Mouse (Mus musculus) midbrain, embryonic 10.5 days (tissue): ENCODE measurements at regions not wholly inside any gene's neighbourhood (a gene's known extent, or its start where the extent isn't known, plus 50 kb on each side); places are given as distances from the start of the nearest gene placed in this dataset.

ENCODE experiments used
- DNase-seq: peaks from one replicate; pipeline ENCODE4 v3.0.0-alpha.2; 2017; ENCODE audit warnings: low spot score
- H3K27ac ChIP-seq: fragments of 300-500 bp; sonication (generic); replicated peaks from 2 replicates; pipeline ENCODE4 v1.5.1; 2016; ENCODE audit warnings: mild to moderate bottlenecking
- H3K27me3 ChIP-seq: fragments of 300-500 bp; sonication (generic); 2 replicates; pipeline ENCODE4 v1.6.1; 2016; ENCODE audit warnings: low read depth, mild to moderate bottlenecking; ENCODE audit not compliant: poor library complexity, severe bottlenecking
- H3K36me3 ChIP-seq: fragments of 300-500 bp; sonication (generic); 2 replicates; pipeline ENCODE4 v1.6.1; 2016; ENCODE audit warnings: mild to moderate bottlenecking, moderate library complexity
- H3K4me1 ChIP-seq: fragments of 300-500 bp; sonication (generic); 2 replicates; pipeline ENCODE4 v1.6.1; 2016
- H3K4me3 ChIP-seq: fragments of 300-500 bp; sonication (generic); 2 replicates; pipeline ENCODE4 v1.5.1; 2016; ENCODE audit warnings: mild to moderate bottlenecking, moderate library complexity
- H3K9me3 ChIP-seq: fragments of 300-500 bp; sonication (generic); replicated peaks from 2 replicates; pipeline ENCODE4 v1.6.1; 2016; ENCODE audit warnings: mild to moderate bottlenecking
- WGBS: fragments of 180-500 bp; shearing (Covaris S2); methylation state at CpG from one replicate; pipeline ENCODE4 v1.1.7; 2016; 5-methylcytosine and 5-hydroxymethylcytosine counted together

DNA sequence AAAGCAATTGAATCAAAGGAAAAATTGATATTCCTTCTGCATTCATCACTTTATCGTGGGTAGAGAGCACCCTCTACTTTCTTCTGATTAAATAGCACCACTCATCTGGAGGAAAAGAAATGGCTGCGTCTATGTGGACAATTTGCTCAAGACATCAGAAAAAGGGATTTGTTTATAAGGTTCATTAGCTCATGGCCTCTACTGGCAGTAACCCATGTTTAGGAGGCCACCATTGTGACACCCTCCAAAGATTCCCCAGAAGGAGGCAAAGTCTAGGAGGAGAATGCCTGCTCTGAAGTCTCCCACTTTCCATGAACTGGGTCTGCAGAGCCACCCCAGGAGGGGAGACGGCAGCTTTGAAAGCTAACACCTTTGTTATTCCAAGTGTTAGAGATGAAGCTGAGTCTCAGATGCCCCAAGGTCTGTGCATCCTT is 147.2 kb upstream of the Plscr5 start:
- Histone ChIP-seq H3K36me3 (no peaks in the 10 kb centered on the region), H3K4me3 (no peak overlapping the region), H3K9me3 (no peaks in the 10 kb centered on the region), H3K4me1 (no peaks in the 10 kb centered on the region), H3K27ac (no peak overlapping the region), H3K27me3 (no peaks in the 10 kb centered on the region)
- peak; percentile 26 for DNase-seq
- 45% methylated on average over 3 of the region's 3 CpGs for WGBS

DNA sequence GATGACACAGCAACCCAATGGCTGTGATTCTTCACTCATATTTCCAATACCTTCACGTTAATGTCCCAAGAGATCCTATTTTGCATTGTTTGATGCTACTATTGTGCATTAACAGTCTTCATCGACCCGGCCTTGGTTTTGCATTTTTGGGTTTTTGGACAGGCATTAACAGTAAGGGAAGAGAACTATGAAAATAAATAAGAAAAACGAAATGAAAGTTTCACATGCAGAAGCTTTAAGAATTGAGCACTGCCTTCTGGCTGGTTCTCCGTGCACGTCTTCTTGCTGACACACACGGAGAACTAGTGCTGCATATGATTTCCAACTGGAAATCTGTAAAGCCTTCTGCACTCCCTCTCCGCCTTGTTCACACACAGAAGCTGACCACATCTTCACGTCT is 148.6 kb upstream of the Plscr5 start:
- no peak for DNase-seq
- Histone ChIP-seq H3K9me3 (no peaks in the 10 kb centered on the region), H3K27me3 (no peaks in the 10 kb centered on the region), H3K27ac (no peak overlapping the region), H3K36me3 (no peaks in the 10 kb centered on the region), H3K4me3 (no peak overlapping the region), H3K4me1 (no peaks in the 10 kb centered on the region)
- WGBS = 88% methylated on average over 9 of the region's 9 CpGs

DNA sequence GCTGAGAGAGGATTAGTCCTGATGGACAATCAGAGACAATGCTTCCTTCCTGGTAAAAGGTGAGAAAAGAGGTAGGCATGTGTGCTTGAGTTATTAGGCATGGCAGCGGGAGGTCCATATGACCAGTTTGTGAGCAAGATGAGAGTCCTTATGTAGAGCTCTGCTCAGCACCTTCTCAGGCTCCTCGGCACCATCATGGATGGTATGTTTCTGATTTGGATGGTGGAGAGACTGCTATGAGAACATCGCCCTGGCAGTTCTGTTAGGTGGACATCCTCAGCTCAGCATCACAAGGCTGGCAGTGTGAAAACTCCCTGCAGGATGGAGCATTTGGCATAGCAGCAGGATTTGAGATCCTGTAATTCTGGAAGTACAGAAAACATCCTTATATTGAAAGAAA is 176.2 kb upstream of the Plscr5 start:
- H3K27ac ChIP-seq = no peak overlapping the region
- no peak for DNase-seq
- H3K9me3 ChIP-seq = no peaks in the 10 kb centered on the region
- no peaks in the 10 kb centered on the region for H3K27me3 ChIP-seq
- no peak overlapping the region for H3K4me3 ChIP-seq
- WGBS = 96% methylated on average over 3 of the region's 3 CpGs
- no peaks in the 10 kb centered on the region for H3K36me3 ChIP-seq
- H3K4me1 ChIP-seq = no peaks in the 10 kb centered on the region

DNA sequence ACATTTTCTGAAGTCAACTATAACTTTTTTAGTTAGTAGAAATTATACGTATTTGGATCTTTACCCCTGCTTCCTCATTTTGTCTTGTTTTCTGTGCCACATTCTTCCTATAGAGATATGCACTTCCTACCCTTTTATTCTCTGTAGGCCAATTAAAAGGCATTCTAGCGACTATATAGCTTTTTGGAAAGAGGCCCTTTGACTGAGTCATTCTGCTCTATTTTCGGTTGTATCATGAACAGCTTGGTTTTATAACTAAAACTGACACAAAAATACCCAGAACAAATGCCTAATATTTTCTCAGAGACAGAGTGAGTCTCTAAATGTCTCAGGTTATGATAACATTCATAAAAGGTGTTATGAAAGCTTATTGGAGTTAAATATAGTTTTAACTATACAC is 176.8 kb upstream of the Plscr5 start:
- Histone ChIP-seq H3K36me3 (no peaks in the 10 kb centered on the region), H3K9me3 (no peaks in the 10 kb centered on the region), H3K4me1 (no peaks in the 10 kb centered on the region), H3K27ac (no peak overlapping the region), H3K27me3 (no peaks in the 10 kb centered on the region), H3K4me3 (no peak overlapping the region)
- 85% methylated on average over 3 of the region's 3 CpGs for WGBS
- no peak for DNase-seq

DNA sequence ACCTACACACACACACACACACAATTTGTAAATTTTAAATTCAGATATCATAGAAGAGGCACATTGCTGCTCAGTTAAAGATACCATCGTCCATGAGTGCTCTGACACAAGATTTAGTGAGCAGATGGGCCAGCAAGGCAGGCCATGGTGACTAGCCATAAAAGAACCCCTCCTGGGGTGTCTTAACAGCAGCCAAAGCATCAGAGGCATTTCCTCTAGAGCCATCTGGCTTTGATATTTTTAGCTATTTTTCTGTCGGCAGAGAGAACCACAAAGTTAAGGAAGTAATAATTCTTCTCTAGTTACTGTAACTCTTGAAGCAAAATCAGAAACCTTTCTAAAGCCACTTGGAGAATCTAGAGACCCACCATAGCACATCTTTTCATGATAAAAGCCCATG is 204.5 kb upstream of the Plscr5 start:
- Histone ChIP-seq H3K9me3 (no peaks in the 10 kb centered on the region), H3K4me1 (no peaks in the 10 kb centered on the region), H3K4me3 (no peak overlapping the region), H3K27me3 (no peaks in the 10 kb centered on the region), H3K36me3 (no peaks in the 10 kb centered on the region), H3K27ac (no peak overlapping the region)
- WGBS = 74% methylated on average over 2 of the region's 2 CpGs
- no peak for DNase-seq

DNA sequence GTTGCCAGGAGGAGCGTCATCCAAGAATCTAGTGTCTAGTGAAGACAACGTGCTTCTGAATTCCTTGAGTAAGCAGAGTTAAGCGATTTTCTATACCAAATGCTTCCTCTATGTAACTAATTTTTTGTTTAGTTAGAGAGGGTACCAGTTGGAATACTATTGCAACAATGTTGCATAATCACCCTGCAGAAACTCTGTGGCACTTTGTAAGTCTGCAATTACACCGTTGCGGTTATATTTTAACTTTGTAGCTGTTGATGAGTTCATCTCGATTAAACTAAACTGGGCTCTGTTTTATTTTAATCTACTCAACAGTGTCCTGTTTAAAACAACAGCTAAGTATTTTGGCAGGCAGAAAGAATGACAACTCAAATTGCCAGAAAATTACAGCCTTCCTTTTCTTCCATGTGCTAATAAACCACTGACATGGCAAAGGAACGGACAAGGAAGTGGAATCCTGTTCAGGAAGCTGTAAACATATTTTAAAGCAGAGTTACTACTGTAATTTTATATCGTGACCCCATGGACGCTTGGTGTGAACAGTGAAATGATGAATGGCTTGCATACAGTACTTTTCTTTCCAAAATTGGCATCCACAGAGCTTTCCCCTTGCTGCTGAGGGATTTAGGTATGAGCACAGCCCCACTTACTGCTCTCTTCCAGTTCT is 210.6 kb upstream of the Plscr5 start:
- H3K9me3 ChIP-seq = no peaks in the 10 kb centered on the region
- no peak overlapping the region for H3K4me3 ChIP-seq
- no peaks in the 10 kb centered on the region for H3K4me1 ChIP-seq
- no peaks in the 10 kb centered on the region for H3K27me3 ChIP-seq
- WGBS = 87% methylated on average over 9 of the region's 9 CpGs
- no peak overlapping the region for H3K27ac ChIP-seq
- DNase-seq = no peak
- no peaks in the 10 kb centered on the region for H3K36me3 ChIP-seq

DNA sequence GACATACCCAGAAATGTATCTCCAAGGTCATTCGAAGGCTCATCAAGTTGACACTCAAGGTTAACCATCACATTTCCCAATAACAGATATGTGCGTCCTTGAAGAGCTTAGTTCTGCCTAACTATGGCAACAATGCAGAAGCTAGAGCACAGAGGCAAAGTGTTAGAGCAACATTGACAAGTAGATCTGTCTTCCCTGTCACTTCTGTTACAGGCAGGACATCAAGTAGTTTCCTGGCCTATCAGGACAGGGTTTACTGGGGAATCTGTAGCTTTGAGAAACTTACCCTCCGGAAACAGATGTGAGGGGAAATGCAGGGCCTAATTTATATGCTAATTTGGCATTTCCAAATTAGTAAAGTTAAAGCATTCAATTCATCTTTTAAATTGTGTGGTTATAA is 211.2 kb upstream of the Plscr5 start:
- Histone ChIP-seq H3K4me3 (no peak overlapping the region), H3K4me1 (no peaks in the 10 kb centered on the region), H3K9me3 (no peaks in the 10 kb centered on the region), H3K36me3 (no peaks in the 10 kb centered on the region), H3K27ac (no peak overlapping the region), H3K27me3 (no peaks in the 10 kb centered on the region)
- no peak for DNase-seq
- WGBS = 89% methylated on average over 3 of the region's 3 CpGs

DNA sequence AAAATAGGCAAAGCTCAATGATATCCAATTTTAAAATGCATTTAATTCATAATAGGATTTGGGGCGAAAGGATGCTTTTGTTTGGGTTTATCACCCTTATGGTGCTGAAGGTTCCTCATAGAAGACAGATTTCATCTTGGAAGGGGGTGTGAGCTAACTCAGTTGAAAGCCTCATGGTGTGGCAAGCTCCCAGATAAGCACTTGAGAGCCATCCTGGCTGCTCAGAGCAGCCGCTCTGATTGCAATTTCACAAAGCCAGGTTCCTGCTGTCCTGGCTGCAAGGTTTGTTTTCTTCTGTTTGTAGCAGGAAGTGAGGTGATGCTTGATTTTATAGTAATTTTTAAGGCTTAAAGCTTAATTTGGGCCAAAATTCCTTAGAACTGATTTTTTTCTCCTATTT is 228.7 kb upstream of the Plscr5 start:
- no peak overlapping the region for H3K27ac ChIP-seq
- 70% methylated on average over 2 of the region's 2 CpGs for WGBS
- no peaks in the 10 kb centered on the region for H3K36me3 ChIP-seq
- DNase-seq = no peak
- no peaks in the 10 kb centered on the region for H3K4me1 ChIP-seq
- no peak overlapping the region for H3K4me3 ChIP-seq
- no peaks in the 10 kb centered on the region for H3K9me3 ChIP-seq
- H3K27me3 ChIP-seq = no peaks in the 10 kb centered on the region

DNA sequence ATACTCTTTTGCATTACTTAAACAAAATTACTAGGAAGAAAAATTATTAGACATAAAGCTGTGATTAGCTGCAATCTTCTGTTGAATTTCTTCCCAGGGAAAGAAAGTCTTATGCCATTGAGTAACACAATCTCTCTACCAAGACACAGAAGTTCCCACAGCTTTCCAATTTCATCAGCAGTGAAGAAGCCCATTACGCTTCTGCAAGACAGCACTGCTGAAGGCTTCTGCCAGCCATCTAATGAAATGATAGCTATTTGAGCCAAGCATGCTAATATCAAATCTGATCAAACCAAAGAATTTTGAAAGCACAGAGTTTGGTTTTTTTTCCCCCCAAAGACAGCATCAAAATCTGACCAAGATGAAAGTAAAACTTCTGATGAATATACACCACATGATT is 230.0 kb upstream of the Plscr5 start:
- Histone ChIP-seq H3K4me3 (no peak overlapping the region), H3K4me1 (no peaks in the 10 kb centered on the region), H3K27ac (no peak overlapping the region), H3K27me3 (no peaks in the 10 kb centered on the region), H3K9me3 (no peaks in the 10 kb centered on the region), H3K36me3 (no peaks in the 10 kb centered on the region)
- no peak for DNase-seq
- 87% methylated on average over 1 of the region's 1 CpGs for WGBS

DNA sequence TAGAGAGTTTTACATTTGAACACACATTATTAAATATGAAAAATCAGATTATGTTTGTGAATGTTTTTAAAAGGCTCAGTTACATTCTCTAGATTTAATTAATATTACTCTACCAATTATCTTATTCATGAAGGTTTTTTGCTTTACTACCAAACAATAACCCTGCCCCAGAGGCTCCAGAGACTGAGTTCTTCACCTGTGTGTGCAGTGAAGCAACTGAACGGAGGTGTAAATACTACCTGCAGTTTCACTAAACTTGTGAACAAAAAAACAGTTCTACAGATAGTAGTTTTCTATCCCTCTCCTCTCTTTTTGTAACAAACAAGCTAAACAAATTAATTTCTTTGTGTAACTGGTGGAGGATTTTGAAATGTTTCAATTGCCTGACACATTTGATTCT is 231.1 kb upstream of the Plscr5 start:
- Histone ChIP-seq H3K27me3 (no peaks in the 10 kb centered on the region), H3K27ac (no peak overlapping the region), H3K4me1 (no peaks in the 10 kb centered on the region), H3K36me3 (no peaks in the 10 kb centered on the region), H3K9me3 (no peaks in the 10 kb centered on the region), H3K4me3 (no peak overlapping the region)
- DNase-seq = no peak
- WGBS = 82% methylated on average over 1 of the region's 1 CpGs

DNA sequence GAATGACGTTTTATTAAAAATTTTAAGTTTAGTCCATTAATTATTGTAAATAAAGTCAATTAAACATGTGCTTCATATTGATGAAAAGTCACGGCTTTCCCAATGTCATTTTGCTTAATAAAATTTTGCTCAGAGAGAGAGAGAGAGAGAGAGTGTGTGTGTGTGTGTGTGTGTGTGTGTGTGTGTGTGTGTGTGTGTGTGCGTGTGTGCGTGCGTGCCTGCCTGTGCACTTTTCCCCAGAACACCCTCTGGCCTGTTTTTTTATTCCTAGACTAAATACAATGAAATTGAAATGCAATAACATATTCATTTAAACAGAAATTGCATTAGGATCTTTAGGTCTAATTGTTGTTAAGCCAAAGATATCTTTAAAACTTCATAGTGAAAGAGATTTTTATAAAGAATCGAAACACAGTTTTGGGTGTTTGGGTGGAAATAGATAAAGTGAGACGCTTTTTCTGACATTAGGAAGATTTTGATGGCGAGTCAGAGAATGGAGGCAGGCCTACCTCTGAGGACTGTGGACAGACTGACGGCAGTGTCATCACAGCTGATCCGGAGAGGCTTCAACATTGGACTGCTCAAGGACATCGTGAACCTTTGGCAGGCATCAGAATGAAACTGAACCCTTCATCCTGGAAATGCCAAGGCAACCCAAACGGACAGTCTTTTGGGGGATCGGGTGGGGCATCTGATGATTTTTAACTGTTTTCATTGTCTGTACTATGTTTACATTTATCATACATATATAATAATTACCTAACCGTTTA is 232.0 kb upstream of the Plscr5 start:
- no peak for DNase-seq
- Histone ChIP-seq H3K4me3 (no peak overlapping the region), H3K27me3 (no peaks in the 10 kb centered on the region), H3K9me3 (no peaks in the 10 kb centered on the region), H3K4me1 (no peaks in the 10 kb centered on the region), H3K27ac (no peak overlapping the region), H3K36me3 (no peaks in the 10 kb centered on the region)
- 85% methylated on average over 14 of the region's 14 CpGs for WGBS

DNA sequence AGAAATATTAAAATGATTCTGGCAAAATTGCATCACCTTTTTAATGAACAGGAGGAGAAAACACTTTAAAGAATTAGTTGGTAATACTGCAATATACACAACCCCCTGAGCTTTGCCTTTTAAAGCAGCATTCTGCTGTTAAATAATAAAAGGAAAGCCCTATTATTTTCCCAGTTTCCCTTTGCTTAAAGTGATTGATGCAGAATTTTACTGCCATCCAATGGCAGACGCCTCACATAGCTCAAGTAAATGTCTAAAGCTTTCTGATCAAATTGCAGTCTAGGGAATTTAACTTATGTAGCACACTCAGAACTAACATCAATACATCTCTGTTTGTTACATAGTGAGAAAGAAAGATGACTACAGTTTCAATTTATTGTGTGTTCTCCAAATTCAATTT is 233.1 kb upstream of the Plscr5 start:
- DNase-seq = no peak
- WGBS = 37% methylated on average over 1 of the region's 1 CpGs

DNA sequence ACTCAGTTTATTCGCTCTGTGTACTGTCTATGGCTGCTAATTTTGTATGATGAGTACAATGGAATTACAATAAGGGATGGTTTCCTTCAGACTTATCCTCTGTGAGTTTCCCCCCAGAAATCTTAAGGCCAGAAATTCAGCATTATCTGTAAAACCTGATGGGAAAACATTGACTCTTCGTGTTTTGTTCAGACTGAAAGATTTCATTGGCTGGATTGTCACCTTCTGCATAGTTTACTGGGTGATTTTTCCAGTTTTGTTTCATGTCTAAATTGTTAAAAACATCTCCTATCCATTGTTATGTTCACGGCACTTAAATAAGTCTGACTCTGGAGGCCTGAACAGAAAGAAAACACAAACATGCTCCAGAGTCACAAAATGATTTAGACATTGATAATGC is 233.7 kb upstream of the Plscr5 start:
- H3K4me1 ChIP-seq = no peaks in the 10 kb centered on the region
- no peaks in the 10 kb centered on the region for H3K27me3 ChIP-seq
- no peak overlapping the region for H3K27ac ChIP-seq
- no peaks in the 10 kb centered on the region for H3K9me3 ChIP-seq
- H3K36me3 ChIP-seq = no peaks in the 10 kb centered on the region
- H3K4me3 ChIP-seq = no peak overlapping the region
- no peak for DNase-seq
- WGBS = 75% methylated on average over 3 of the region's 3 CpGs

More for the DNA sequence above, 233.1 kb upstream of the Plscr5 start:
- Histone ChIP-seq H3K36me3 (no peaks in the 10 kb centered on the region), H3K4me3 (no peak overlapping the region), H3K27ac (no peak overlapping the region), H3K4me1 (no peaks in the 10 kb centered on the region), H3K9me3 (no peaks in the 10 kb centered on the region), H3K27me3 (no peaks in the 10 kb centered on the region)
